Mouse (Mus musculus): ENCODE measurements around the gene Eif3i. TPM values are rescaled to one million over a fixed set of nuclear protein-coding genes. Genes with fewer than 3 reads are reported as not detected.
"Not testable (repeated sequence)": the region's sequence is repeated elsewhere in the genome, so short reads cannot be mapped to it uniquely, and the experiment has no call there.

Eif3i gene
- total RNA-seq, 2 experiments from 2014 or later: 133 to 136 TPM

DNA sequence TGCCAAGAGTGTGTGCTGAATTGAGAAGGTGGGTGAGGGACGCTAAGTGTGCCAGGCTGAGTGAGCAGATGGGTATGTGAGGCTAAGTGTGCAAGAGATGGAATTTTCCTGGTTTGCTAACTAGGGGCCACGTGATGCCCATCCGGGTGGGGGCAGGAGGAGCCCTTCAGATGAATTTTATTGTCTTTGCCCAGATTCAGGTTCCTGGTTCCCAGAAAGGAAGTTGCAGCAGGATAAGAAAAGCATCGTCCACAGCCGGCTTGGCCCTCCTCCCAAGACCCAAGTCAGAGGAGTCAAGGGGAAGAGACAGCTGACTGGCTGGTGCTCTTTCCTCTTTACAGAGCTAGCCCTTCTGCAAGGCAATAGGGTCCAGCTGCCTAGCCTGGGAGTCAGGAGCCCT lies 22.0 kb downstream of the Eif3i start, which contains the start of gene Fam167b:
Gene Fam167b, minus strand, starts transcription at position 84 of the 400 bp plus-strand sequence.
- peak in 1 of 2 experiments; percentile 38 for DNase-seq (ENCODE audit: low spot score in 2 of 2)
- intact Hi-C loops (cut with DNase I): no loop called here

DNA sequence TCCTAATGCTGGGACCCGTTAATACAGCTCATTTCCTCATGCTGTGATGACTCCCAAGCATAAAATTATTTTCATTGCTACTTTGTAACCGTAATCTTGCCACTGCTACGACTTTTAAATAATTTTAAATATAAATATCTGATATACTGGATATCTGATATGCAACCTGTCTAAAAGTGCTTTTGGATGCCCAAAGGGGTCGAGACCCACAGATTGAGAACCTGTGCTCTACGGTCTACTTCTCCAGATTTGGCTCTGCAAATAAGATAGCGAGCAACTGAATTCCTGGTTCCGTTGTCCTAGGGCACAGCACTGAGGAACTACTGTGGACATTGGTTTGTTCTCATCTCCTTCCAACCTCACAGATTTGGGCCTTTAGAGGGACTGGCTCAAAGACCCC lies 22.8 kb downstream of the Eif3i start:
- intact Hi-C loops (cut with DNase I): no loop called here
- DNase-seq (ENCODE audit: low spot score in 2 of 2): no peak

DNA sequence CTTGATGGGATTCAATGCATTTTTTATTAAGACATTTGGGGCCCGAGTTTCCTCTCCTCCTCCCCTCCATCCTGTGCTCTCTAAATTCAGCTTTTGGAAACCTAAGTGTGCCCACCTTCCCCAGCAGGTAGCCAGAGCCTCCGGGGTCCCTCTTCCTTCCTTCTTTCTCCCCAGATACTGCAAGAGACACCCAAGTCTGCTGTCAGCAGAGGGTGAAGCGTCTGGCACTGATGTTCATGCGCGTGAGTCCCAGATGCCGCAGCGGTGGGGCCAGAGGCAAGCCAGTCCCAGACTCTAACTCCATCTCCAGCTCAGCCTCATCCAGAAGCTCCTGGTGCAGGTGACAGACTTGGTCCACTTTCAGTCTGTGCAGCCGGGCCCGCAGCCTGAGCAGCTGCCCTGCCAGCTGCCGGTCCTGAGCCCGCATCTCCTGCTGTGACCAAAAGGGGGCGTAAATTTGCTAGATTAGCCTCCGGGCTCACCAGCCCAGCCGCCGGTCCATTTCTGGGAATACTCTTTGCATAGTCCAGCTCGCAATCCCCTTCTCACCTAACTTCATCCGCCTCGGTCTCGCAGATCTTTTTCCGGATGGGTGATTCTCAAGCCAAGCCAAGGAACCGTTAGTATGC lies 23.5 kb downstream of the Eif3i start:
- intact Hi-C loops (cut with DNase I): no loop called here
- DNase-seq (ENCODE audit: low spot score in 2 of 2): peak; percentile 41 to 50

DNA sequence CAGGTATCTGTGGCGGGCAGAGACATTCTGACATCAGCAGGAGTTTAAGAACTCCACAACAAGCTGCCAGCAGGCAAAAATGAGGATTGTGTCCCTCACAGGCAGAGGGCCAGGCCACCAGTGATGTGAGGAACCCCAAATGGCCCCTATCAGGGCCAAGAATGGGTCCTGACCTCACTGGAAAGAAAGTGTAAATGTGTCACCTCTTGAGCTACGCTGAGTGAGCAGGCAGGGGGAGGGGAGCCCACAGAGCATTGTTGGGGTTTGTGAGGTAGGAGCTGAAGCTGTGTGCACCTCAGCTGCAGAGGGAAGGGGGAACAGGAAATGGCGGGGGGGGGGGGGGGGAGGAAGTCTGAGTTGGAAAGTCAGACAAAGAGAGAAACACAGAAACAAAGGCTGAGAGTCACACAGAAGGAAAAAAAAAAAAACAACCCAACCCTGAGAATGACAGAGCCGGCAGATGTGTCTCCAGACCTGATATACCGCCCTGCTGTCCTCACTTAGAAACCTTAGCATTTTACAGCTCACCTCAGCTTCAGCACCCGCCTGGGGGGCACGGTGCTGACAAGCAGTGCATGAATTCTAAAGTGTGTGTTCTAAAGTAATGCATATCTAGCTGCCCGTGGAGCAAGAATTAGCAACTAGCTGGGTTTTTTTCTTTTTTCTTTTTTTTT lies 25.1 kb downstream of the Eif3i start:
- DNase-seq (ENCODE audit: low spot score in 2 of 2): no peak
- intact Hi-C loops (cut with DNase I): no loop called here

DNA sequence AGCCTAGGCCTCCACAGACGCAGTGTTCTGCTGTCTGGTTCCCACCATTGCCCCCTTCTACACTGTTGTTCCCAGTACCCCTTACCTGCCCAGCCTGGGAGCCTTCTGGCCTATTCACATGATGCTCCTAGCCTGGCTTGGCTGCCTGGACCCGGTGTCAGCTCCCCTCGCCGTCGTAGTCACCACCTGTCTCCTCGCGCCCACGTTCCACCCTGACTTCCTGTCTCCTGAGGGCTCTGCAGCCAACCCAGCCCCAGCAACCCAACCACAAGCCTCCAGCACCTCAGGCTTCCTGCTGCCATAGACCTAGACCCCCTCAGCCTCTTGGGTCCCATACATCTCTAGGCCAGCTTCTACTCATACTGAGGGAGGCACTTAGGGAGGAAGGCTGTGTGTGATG lies 27.0 kb downstream of the Eif3i start, which contains the start of gene Lck:
Gene Lck, minus strand, starts transcription at position 212 of the 400 bp plus-strand sequence.
- intact Hi-C loops (cut with DNase I): no loop called here
- DNase-seq (ENCODE audit: low spot score in 2 of 2): no peak

DNA sequence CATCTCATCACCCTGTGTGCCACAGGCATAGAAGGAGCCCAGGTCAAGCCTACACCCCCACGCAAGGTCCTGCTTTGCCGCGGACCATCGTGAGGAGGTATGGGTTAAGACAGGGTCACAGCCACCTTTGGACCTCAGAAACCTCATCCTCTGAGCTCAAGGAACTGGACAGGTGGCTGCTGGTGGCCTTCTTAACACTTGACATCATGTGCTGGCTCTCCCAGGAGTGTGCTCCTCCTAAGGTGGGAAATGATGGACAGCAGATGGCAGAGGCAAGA lies 27.4 kb downstream of the Eif3i start:
- DNase-seq (ENCODE audit: low spot score in 2 of 2): no peak
- intact Hi-C loops (cut with DNase I): no loop called here

DNA sequence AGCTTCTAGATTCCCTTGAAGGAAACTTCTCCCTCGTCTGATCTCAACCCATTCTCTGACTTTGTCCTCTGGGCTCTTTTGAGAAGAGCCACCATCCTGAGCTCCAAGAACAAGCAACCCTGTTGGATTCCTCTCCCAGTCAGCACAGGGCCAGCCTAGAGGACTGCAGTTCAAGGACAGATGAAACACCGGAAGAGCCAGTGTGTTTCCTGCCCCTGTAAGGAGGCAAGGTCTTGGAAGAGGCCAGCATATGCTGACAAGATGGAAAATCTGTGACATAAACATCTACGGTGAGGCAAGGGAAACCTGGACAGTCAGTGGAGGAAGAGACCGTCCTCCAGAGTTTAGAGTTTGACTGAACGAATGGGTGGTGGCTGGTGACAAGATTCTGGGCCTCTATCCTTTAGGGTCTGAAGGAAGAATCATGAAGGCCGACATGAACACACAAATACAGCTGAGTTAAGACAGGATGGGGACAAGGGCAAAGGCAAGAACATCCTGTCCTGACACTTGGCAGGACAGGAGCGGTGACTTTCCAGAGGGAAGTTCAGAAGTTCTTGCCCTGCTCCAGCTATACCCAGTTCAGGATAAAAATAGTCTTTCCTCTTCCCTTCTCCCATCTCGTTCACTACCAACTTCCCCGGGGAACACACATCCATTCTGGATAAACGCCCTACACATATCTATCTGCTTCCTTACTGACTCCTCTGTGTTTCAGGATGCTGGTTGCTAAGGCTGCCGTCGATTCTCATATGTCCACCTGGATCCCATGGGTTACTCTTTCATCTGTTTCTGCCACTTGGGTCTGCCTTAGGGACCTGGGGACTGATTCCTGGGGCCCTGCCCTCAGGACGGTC lies 28.0 kb downstream of the Eif3i start:
- DNase-seq (ENCODE audit: low spot score in 2 of 2): no peak
- intact Hi-C loops (cut with DNase I): no loop called here

DNA sequence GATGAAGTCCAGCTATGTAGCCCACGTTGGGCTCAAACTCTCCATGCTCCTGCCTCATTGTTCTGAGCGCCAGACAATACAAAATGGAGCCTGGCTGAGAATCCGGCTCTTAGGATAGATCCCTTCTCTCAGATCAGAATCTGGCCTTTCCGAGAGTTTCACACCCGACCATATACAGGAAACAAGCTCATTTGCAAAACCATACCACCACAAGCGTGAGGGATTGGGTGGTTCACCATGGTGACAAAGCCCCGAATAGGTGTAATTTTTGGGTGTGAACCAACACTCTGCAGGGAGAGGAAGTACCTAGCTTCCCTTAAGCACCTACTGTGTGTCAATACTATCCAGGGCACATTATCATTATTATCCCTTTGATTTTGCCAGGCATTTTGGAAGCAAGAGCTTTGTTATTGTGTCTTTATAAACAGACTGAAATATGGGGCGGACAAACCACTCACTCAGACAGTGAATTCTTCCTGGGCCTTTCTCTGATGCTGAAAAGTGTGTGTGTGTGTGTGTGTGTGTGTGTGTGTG lies 28.8 kb downstream of the Eif3i start:
- DNase-seq (ENCODE audit: low spot score in 2 of 2): no peak
- intact Hi-C loops (cut with DNase I): no loop called here

DNA sequence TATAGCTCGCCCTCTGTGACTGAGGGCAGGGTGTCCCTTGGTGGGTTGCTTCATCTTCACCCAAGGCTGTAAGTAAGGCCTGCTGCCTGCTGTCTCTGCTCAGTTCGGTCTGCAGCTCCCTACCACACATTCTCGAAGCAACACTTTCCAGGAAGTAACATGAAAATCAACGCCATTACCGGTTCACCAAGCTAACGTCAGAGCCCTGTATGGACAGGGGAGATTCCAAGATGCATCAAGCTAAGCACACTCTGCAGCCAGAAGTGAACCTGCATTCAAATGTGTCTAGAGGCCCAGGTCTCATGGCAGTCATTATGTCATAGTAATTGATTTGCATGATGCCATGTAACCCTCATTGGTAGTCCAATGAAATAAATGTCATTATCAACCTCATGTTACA lies 30.4 kb downstream of the Eif3i start:
- DNase-seq (ENCODE audit: low spot score in 2 of 2): no peak
- intact Hi-C loops (cut with DNase I): no loop called here

DNA sequence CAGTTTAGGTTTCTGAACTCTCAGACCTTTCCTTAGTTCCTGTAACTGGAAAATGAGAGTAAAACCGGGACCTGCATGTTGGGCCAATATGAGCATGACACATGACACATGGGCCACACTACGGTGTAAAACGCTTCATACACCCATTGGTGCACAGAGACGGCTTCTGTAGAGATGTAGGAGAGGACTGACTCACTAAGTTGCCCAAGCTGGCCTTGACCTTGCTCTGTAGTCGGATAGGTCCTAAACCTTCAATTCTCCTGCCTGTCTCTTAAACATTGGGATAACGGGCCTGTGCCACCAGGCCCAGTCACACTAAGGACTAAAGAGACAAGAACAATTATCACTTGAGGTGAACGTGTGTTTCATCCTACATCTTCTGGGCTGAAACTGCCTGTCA lies 32.1 kb downstream of the Eif3i start:
- intact Hi-C loops (cut with DNase I): no loop called here
- no peak for DNase-seq (ENCODE audit: low spot score in 2 of 2)

DNA sequence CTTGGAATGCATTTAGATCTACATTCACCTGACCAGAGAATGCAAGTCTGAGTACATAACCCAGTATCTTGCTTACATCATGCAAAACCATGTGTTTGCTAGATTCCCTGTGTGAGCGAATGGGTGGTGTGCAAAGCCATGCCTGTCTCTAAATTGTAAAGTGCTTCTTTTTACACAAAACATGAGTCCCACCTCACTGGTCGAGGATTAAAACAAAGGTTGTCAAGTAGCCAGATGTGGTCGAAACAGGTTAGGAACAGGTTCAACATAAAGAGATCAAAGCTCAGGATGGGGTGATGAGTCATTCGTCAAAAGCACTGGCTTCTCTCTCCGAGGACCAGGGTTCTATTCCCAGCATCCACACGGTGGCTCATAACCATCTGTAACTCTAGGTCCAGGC lies 35.3 kb downstream of the Eif3i start:
- intact Hi-C loops (cut with DNase I): no loop called here
- DNase-seq (ENCODE audit: low spot score in 2 of 2): no peak

DNA sequence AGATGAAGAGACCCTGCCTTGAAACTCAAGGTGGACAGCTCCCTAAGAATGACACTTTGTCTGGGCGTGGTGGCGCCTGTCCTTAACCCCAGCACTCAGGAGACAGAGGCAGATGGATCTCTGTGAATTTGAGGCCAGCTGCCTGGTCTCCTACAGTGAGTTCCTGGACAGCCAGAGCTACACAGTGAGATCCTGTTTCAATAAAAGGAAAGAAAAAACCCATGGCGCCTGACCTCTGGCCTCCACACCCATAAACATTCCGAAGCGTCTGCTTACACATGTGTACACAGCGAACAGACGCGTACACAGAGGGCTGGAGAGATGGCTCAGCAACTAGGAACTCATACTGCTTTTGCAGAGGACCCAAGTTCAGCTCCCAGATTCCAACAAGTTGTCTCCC lies 36.7 kb downstream of the Eif3i start:
- DNase-seq (ENCODE audit: low spot score in 2 of 2): no peak
- intact Hi-C loops (cut with DNase I): no loop called here

DNA sequence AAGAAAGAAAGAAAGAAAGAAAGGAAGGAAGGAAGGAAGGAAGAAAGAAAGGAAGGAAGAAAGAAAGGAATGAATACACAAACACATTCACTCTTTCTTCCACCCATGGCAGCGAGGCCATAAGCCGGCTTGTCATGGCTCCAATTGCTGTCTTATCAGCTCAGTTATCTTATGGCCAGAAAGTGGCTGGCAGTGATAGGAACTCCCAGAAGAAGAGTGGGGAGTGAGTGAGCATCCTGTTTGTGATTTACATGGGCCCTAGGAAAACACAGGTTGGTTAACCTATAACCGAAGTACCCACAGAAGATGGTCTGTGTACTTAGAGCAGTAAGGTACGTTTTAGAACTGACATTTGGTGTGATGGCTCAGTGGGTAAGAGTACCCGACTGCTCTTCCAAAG lies 39.3 kb downstream of the Eif3i start:
- DNase-seq (ENCODE audit: low spot score in 2 of 2): no peak
- intact Hi-C loops (cut with DNase I): no loop called here

DNA sequence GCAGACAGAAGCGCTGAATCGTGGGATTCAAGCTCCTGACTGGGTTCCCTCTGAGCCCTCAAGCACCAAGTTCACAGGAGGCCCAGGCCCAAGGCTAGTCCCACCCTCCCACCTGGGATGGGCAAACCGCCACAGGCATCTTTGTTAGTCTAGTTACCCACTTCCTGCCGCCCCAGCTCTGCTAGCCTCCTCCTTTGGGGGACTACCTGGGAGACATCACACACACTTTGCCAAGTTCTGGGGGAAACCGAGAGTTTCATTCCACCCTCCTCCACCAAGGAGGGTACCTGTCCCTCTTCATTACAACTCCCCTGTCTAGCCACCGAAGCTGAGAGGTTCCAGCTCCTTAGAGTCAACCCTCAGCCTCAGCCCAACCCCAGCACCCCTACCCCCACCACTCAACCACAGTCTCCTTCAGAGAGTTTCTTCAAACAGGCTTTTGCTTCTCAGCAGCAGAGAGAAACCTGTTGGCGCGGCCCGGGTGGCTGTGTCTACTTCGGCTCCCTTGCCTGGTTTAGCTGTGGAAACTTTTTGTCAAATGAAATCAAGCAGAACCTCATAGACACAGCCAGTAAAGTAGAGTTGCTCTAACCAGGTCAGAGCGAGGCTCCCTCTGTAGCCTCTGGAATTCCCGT lies 42.0 kb downstream of the Eif3i start:
- intact Hi-C loops (cut with DNase I): no loop called here
- no peak for DNase-seq (ENCODE audit: low spot score in 2 of 2)

DNA sequence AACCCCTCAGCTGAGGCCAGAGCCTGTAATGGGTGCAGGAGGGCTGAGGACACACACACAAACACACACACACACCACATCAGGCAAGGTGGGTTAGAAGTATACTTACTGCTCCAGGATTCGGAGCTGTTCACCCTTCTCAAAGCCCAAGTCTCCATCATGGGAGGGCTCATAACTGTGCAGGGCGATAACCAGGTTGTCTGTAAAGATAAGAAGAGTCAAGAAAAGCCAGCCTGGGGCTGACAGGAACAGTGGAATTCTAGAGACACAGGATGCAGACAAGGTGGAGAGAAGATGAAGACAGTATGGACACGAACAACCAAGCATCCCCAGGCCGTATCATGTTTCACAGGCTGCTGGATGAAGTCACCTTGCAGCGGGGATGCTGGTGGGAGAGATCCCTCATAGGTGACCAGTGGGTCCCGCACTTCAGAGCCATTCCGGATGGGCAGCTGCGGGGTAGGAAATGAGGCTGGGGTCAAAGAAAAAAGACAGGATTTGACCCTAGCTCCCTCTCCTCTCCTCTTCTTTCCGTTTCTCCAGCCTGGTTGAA lies 43.1 kb downstream of the Eif3i start:
- DNase-seq (ENCODE audit: low spot score in 2 of 2): no peak
- intact Hi-C loops (cut with DNase I): no loop called here

DNA sequence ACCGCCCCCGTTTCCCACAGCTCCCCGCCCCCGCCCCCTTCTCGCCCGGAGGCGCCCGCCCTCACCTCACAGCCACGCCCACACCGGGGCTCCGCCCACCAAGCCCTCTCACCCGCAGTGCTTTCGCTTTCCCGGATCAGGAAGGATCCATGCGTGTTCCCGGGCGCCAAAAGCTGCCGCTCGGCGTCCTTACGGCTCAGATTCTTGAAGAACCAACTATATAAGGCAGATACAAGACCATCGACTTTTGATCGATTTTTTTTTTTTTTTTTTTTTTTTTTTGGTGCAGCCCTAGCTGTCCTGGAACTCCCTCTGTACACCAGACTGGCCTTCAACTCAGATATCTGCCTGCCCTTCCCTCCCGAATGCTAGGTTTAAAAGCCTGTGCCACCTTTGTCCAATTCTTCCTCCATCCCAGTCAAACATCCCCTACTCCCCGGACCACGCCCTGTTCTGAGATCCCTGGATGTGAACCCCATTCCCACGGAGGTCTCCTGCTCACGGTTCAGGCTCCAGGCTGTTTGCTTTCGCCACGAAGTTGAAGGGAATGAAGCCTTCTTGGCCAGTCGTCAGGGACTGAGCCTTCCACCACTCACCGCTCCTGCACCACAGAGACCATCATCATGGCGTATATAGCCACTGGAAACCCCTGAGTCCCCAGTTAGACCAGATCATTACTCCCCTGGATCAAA lies 43.8 kb downstream of the Eif3i start:
- intact Hi-C loops (cut with DNase I): no loop called here
- DNase-seq (ENCODE audit: low spot score in 2 of 2): peak; percentile 73 to 76

DNA sequence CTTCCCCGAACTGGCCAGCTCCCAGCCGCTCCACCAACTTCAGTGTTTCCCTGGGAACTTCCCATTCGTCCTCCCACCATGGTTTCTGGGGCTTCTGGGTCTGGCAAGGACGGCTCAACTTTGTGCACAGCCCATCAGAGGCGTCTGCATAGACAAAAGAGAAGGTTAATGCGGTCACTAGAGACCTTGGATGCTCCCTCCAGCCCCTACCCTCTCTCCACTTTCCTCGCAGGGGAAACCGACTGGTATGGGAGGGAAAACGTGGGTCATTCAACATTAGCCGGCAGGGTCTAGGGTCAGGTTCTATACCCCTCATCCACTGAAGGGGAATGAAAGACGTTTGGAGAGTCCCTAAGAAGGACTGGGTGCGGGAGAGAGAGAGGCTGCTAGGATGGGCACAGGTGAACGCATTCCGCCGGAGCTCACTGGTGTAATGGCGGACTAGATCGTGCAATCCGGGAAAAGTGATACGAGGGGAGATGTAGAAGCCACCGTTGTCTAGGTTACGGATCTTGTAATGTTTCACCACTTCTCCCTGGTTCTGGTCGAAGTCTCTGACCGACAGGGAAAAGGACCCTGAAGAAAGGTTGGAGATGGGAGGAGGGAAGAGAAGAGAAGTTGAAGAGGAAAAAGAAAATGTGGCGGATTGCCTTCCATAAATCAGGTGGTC lies 44.5 kb downstream of the Eif3i start:
- intact Hi-C loops (cut with DNase I): no loop called here
- DNase-seq (ENCODE audit: low spot score in 2 of 2): peak in 1 of 2 experiments; percentile 8

DNA sequence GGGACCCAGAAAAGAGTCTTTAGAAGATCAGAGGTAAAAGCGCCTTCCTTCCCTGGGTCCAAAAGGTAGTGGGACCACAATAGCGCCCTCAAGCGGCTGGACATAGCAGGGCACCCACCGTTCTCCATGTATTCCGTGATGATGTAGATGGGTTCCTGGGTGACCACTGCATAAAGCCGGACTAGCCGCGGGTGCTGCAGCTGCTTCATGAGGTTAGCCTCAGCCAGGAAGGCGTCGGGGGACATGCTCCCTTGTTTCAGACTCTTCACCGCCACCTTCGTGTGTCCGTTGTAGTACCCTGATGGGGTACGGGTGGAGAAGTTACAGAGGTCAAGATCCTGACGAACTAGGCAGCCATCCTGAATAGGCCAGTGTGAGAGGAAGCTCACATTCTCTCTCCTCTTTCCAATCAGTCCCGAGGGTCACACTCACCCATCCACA lies 45.0 kb downstream of the Eif3i start:
- peak in 1 of 2 experiments; percentile 47 for DNase-seq (ENCODE audit: low spot score in 2 of 2)
- intact Hi-C loops (cut with DNase I): no loop called here

DNA sequence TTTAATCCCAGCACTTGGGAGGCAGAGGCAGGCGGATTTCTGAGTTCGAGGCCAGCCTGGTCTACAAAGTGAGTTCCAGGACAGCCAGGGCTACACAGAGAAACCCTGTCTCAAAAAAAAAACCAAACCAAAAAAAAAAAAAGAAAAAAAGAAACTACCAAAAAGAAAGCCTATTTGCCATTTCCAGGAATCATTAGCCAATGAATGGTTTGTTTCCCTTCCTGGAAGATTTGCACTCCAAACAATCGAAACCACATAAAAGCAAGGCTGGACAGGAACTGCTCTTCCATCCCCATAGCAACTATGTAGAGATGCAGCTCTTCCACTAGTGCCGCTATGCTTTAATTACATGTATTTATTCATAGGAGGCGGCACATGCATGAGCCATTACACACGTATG lies 45.9 kb downstream of the Eif3i start:
- intact Hi-C loops (cut with DNase I); DNase-seq (ENCODE audit: low spot score in 2 of 2): not testable (repeated sequence)
